Mouse (Mus musculus): Measurements from ENCODE around the gene Prss50. TPM values are rescaled to one million over a fixed set of nuclear protein-coding genes. Genes with fewer than 3 reads are reported as not detected.

Prss50 gene
- polyA plus RNA-seq, 1 experiment from 2014 or later = not detected

DNA sequence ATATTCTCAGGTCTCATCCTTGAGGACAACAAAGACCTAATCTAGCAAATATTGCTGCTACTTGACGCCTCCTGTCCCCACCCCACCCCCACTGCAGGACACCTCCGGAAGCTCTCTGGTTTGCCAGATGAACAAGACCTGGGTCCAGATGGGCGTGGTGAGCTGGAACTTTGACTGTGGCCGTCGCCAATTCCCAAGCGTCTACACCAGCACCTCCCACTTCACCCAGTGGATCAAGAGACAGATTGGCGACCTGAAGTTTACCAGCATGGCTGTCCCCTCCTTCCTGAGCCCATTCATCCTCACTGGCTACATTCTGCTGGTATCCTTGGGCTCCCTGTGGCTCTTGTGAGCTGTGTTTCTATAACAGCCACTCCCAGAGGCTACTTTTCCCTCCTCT lies 1.9 kb upstream of the Prss50 start:
- no peaks in the 10 kb centered on the region for H3K9me3 ChIP-seq (ENCODE audit: control insufficient read depth, low read length)
- no peak overlapping the region for H3K4me3 ChIP-seq (ENCODE audit: control insufficient read depth in 1 of 2, insufficient read depth in 1 of 2, low read depth in 1 of 2, low read length in 2 of 2)
- H3K9ac ChIP-seq (ENCODE audit: low read length) = no peak overlapping the region
- no peak overlapping the region for H3K27ac ChIP-seq (replicated peaks in 1 of 2; ENCODE audit: control insufficient read depth in 1 of 2, insufficient read depth in 1 of 2, low read depth in 2 of 2, low read length in 2 of 2)
- H3K27me3 ChIP-seq (ENCODE audit: control insufficient read depth, insufficient read depth, low read length) = peaks cover 18% of the 10 kb centered on the region
- peaks cover 3 to 5% of the 10 kb centered on the region in 2 experiments; a peak in 2 of 4 replicates for H3K4me1 ChIP-seq (ENCODE audit: control insufficient read depth in 2 of 2, insufficient read depth in 2 of 2, low read length in 2 of 2)
- H3K36me3 ChIP-seq (ENCODE audit: control insufficient read depth, insufficient read depth, low read length) = no peaks in the 10 kb centered on the region
- H3K4me2 ChIP-seq (ENCODE audit: low read length) = no peak overlapping the region
- ATAC-seq (ENCODE audit: insufficient number of reproducible peaks, insufficient read depth, low FRiP score, low read depth) = no peak
- WGBS = 52% methylated on average over 7 of the region's 7 CpGs

DNA sequence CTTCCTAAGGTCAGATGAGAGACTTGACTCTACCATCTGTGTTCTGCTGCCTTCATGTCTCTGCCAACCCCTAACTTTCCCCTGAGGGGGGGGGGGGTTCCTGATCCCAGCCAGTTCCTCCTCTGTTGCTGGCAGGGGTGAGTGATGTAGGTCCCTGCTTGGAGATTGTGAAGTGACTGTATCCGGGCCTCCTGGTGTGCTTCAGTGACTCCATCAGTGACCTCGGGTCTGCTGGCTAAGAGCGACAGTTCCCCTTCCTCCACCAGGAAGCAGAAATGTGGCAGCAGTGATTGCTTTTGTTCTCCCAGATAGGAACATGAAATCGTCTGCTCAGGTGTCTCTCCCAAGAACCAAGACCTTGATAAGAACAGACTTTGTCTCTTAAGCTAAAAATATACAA lies 847 bp upstream of the Prss50 start:
- peaks cover 3 to 5% of the 10 kb centered on the region in 2 experiments; a peak in 2 of 4 replicates for H3K4me1 ChIP-seq (ENCODE audit: control insufficient read depth in 2 of 2, insufficient read depth in 2 of 2, low read length in 2 of 2)
- H3K27ac ChIP-seq (replicated peaks in 1 of 2; ENCODE audit: control insufficient read depth in 1 of 2, insufficient read depth in 1 of 2, low read depth in 2 of 2, low read length in 2 of 2) = no peak overlapping the region
- 30% methylated on average over 4 of the region's 4 CpGs for whole genome bisulfite sequencing
- no peaks in the 10 kb centered on the region for H3K9me3 ChIP-seq (ENCODE audit: control insufficient read depth, low read length)
- H3K4me3 ChIP-seq (ENCODE audit: control insufficient read depth in 1 of 2, insufficient read depth in 1 of 2, low read depth in 1 of 2, low read length in 2 of 2) = no peak overlapping the region
- H3K4me2 ChIP-seq (ENCODE audit: low read length) = no peak overlapping the region
- H3K27me3 ChIP-seq (ENCODE audit: control insufficient read depth, insufficient read depth, low read length) = peaks cover 18% of the 10 kb centered on the region
- ATAC-seq (ENCODE audit: insufficient number of reproducible peaks, insufficient read depth, low FRiP score, low read depth) = no peak
- no peak overlapping the region for H3K9ac ChIP-seq (ENCODE audit: low read length)
- H3K36me3 ChIP-seq (ENCODE audit: control insufficient read depth, insufficient read depth, low read length) = no peaks in the 10 kb centered on the region

DNA sequence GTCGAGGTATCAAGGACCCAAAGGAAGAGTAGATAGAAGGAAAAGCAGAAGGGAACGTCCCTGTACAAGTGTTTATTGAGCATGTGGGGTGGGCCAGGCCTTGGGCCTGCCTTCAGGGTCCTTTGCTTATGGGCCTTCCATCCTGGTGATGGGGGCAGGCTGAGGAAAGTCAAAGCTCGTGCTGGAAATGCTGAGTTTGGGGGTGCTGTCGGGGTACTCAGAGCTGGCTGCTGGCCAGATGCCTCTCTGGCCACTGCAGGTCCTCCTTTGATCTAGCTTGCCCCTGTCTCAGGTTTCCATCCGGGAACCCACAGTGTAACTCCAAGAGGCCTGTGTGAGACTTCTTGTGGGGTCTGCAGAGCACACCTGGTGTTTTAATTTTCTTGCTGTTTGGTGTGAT lies 756 bp downstream of the Prss50 start:
- no peak for ATAC-seq (ENCODE audit: insufficient number of reproducible peaks, insufficient read depth, low FRiP score, low read depth)
- no peaks in the 10 kb centered on the region for H3K9me3 ChIP-seq (ENCODE audit: control insufficient read depth, low read length)
- 61% methylated on average over 5 of the region's 5 CpGs for WGBS

DNA sequence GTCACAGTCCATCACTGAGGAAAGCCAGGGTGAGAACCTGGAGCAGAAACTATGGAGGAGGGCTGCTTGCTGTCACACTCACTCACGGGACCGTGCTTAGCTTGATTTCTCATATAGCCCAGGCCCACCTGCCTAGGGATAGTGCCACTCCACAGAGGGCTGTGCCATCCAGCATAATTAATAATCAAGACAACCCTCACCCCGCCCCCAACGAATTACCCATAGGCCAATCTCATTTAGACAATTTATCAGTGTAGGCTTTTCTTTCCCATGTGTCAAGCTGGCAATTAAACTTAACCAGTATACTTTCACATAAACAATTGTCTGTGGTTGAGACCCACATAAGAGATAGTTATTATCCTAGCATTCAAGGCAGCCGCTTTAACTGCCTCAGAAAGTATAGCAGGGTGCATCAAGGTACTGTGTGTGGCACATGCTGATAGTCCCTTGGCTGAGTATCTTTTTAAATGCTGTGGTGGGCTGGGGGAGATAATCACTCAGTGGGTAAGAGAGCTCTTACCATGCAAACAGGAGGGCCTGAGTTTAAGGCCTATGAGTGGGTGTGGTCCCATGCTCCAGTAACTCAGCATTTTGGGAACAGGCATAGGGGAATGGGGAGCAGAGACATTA lies 1.3 kb downstream of the Prss50 start:
- no peak overlapping the region for H3K4me3 ChIP-seq (ENCODE audit: control insufficient read depth in 1 of 2, insufficient read depth in 1 of 2, low read depth in 1 of 2, low read length in 2 of 2)
- no peak overlapping the region for H3K4me2 ChIP-seq (ENCODE audit: low read length)
- WGBS = 83% methylated on average over 5 of the region's 5 CpGs
- no peaks in the 10 kb centered on the region for H3K36me3 ChIP-seq (ENCODE audit: control insufficient read depth, insufficient read depth, low read length)
- H3K9me3 ChIP-seq (ENCODE audit: control insufficient read depth, low read length) = no peaks in the 10 kb centered on the region
- H3K4me1 ChIP-seq (ENCODE audit: control insufficient read depth in 2 of 2, insufficient read depth in 2 of 2, low read length in 2 of 2) = peaks cover 3 to 5% of the 10 kb centered on the region in 2 experiments; a peak in 2 of 4 replicates
- no peak for ATAC-seq (ENCODE audit: insufficient number of reproducible peaks, insufficient read depth, low FRiP score, low read depth)
- no peak overlapping the region for H3K9ac ChIP-seq (ENCODE audit: low read length)
- H3K27me3 ChIP-seq (ENCODE audit: control insufficient read depth, insufficient read depth, low read length) = peaks cover 18% of the 10 kb centered on the region
- H3K27ac ChIP-seq (replicated peaks in 1 of 2; ENCODE audit: control insufficient read depth in 1 of 2, insufficient read depth in 1 of 2, low read depth in 2 of 2, low read length in 2 of 2) = no peak overlapping the region

More for the DNA sequence above, 756 bp downstream of the Prss50 start:
- Histone ChIP-seq H3K27ac (replicated peaks in 1 of 2; ENCODE audit: control insufficient read depth in 1 of 2, insufficient read depth in 1 of 2, low read depth in 2 of 2, low read length in 2 of 2) (no peak overlapping the region), H3K9ac (ENCODE audit: low read length) (no peak overlapping the region), H3K27me3 (ENCODE audit: control insufficient read depth, insufficient read depth, low read length) (peaks cover 18% of the 10 kb centered on the region), H3K36me3 (ENCODE audit: control insufficient read depth, insufficient read depth, low read length) (no peaks in the 10 kb centered on the region), H3K4me2 (ENCODE audit: low read length) (no peak overlapping the region), H3K4me3 (ENCODE audit: control insufficient read depth in 1 of 2, insufficient read depth in 1 of 2, low read depth in 1 of 2, low read length in 2 of 2) (no peak overlapping the region), H3K4me1 (ENCODE audit: control insufficient read depth in 2 of 2, insufficient read depth in 2 of 2, low read length in 2 of 2) (peaks cover 3 to 5% of the 10 kb centered on the region in 2 experiments; a peak in 2 of 4 replicates)

DNA sequence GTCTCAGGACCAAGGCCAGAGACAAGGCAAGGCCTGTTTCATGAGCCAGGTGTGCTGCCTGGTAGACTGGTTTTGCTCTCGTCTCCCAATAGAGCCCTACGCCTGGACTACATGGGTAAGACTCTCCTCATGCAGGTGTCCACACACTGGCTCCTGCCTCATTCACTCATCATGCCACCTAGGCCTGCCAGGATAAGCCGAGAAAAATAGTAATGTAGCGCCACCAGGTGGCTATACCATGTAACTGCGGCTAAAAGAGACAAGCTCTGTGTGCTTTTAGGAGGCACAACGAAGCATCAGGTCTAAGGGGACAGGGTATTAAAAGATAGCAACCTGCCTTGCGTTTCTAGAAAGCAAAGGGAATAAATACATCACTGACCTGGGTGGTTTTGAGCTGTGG lies 13.3 kb downstream of the Prss50 start:
- H3K4me1 ChIP-seq (ENCODE audit: control insufficient read depth in 2 of 2, insufficient read depth in 2 of 2, low read length in 2 of 2) = peaks cover 3 to 6% of the 10 kb centered on the region in 2 experiments; a peak in 2 of 4 replicates
- no peak overlapping the region for H3K4me2 ChIP-seq (ENCODE audit: low read length)
- H3K27me3 ChIP-seq (ENCODE audit: control insufficient read depth, insufficient read depth, low read length) = peaks cover 26% of the 10 kb centered on the region
- no peaks in the 10 kb centered on the region for H3K36me3 ChIP-seq (ENCODE audit: control insufficient read depth, insufficient read depth, low read length)
- no peak overlapping the region for H3K9ac ChIP-seq (ENCODE audit: low read length)
- no peak overlapping the region for H3K27ac ChIP-seq (replicated peaks in 1 of 2; ENCODE audit: control insufficient read depth in 1 of 2, insufficient read depth in 1 of 2, low read depth in 2 of 2, low read length in 2 of 2)
- no peaks in the 10 kb centered on the region for H3K9me3 ChIP-seq (ENCODE audit: control insufficient read depth, low read length)
- ATAC-seq (ENCODE audit: insufficient number of reproducible peaks, insufficient read depth, low FRiP score, low read depth) = no peak
- H3K4me3 ChIP-seq (ENCODE audit: control insufficient read depth in 1 of 2, insufficient read depth in 1 of 2, low read depth in 1 of 2, low read length in 2 of 2) = no peak overlapping the region
- 20% methylated on average over 7 of the region's 7 CpGs for WGBS

DNA sequence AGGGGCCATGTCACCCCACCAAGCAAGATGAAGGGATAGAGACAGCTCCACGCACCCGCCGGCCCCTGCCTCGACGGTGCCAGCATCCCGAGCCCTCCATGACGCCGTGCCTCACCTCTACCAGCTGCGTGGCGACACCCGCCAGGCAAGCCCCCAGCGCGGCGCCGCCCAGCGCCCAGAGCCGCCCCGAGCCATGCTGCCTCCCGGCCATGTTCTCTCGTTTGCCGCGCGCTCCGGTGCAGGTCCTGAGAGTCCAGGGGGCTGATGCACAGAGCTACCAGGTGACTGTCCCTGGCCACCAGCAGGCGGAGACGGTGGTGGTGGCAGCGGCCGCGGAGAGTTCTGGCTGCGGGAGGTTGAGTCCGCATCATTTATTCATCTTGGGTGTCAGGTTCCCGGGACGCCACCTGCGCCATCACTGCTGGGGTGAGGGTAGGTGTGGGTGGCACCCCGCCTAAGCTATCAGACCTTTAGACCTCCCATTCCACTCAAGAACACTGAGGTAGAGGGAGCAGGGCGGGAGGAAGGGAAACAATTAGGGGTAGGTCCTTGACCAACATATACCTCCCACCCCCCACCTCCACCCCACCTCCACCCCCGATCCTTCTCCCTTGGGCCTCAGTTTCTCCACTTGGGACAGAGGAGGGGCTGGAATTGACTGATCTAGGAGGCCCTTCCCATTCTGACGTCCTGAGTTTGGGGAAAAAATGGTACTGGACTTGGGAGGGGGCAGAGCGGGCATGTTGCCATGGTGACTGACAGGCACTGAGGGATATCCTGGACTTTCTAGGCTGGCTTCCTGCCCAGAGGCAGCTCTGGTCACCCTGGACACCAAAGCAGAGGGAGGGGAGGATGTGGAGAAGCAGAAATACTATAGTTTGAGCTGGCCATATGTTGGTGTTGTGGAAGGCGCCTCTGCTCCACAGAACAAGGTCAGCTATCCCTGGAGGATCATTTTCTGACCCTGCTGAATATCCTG lies 16.2 kb downstream of the Prss50 start:
- 11% methylated on average over 40 of the region's 40 CpGs for WGBS
- Histone ChIP-seq H3K36me3 (ENCODE audit: control insufficient read depth, insufficient read depth, low read length) (no peaks in the 10 kb centered on the region), H3K9me3 (ENCODE audit: control insufficient read depth, low read length) (no peaks in the 10 kb centered on the region), H3K4me2 (ENCODE audit: low read length) (peak overlapping the region; percentile 60), H3K27me3 (ENCODE audit: control insufficient read depth, insufficient read depth, low read length) (peaks cover 26% of the 10 kb centered on the region), H3K4me3 (ENCODE audit: control insufficient read depth in 1 of 2, insufficient read depth in 1 of 2, low read depth in 1 of 2, low read length in 2 of 2) (peak overlapping the region; percentile 10 to 26; a peak in 2 of 4 replicates), H3K27ac (replicated peaks in 1 of 2; ENCODE audit: control insufficient read depth in 1 of 2, insufficient read depth in 1 of 2, low read depth in 2 of 2, low read length in 2 of 2) (no peak overlapping the region), H3K4me1 (ENCODE audit: control insufficient read depth in 2 of 2, insufficient read depth in 2 of 2, low read length in 2 of 2) (peaks cover 12 to 19% of the 10 kb centered on the region in 2 experiments), H3K9ac (ENCODE audit: low read length) (peak overlapping the region; percentile 45)
- ATAC-seq (ENCODE audit: insufficient number of reproducible peaks, insufficient read depth, low FRiP score, low read depth) = no peak

DNA sequence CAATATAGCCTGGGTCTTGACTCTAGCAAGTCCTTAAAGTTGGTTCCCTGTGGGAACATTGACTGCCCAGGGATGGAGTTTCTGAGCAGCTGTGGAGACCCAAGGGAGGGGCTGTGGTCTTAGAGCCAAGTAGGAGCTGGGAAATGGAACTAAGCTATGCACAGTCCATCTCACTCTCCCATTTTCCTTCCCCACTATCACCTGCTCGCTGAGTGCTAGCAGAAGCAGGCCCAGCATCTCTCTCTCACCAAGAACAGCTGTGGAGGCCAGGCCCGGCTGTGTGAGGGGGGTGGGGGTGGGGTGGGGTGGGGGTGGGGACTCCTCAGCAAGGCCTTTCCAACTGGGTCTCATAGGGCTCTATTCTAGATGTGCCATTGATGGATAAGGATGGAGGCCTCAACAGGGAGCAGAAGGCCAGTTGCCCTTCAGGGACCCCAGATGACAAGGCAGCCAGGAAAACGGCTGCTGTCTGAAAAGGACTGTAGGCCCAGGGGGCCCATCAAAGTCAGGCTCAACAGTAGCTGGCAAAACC lies 17.0 kb downstream of the Prss50 start:
- peaks cover 17 to 26% of the 10 kb centered on the region in 2 experiments for H3K4me1 ChIP-seq (ENCODE audit: control insufficient read depth in 2 of 2, insufficient read depth in 2 of 2, low read length in 2 of 2)
- WGBS = 33% methylated on average over 3 of the region's 3 CpGs
- peaks cover 26% of the 10 kb centered on the region for H3K27me3 ChIP-seq (ENCODE audit: control insufficient read depth, insufficient read depth, low read length)
- H3K27ac ChIP-seq (replicated peaks in 1 of 2; ENCODE audit: control insufficient read depth in 1 of 2, insufficient read depth in 1 of 2, low read depth in 2 of 2, low read length in 2 of 2) = no peak overlapping the region
- H3K4me2 ChIP-seq (ENCODE audit: low read length) = no peak overlapping the region
- H3K4me3 ChIP-seq (ENCODE audit: control insufficient read depth in 1 of 2, insufficient read depth in 1 of 2, low read depth in 1 of 2, low read length in 2 of 2) = no peak overlapping the region
- no peaks in the 10 kb centered on the region for H3K36me3 ChIP-seq (ENCODE audit: control insufficient read depth, insufficient read depth, low read length)
- H3K9ac ChIP-seq (ENCODE audit: low read length) = no peak overlapping the region
- ATAC-seq (ENCODE audit: insufficient number of reproducible peaks, insufficient read depth, low FRiP score, low read depth) = no peak
- no peaks in the 10 kb centered on the region for H3K9me3 ChIP-seq (ENCODE audit: control insufficient read depth, low read length)

Data from heart, embryonic 14.5 days (tissue).